Mouse (Mus musculus): ENCODE results near the gene Map1s.

DNA sequence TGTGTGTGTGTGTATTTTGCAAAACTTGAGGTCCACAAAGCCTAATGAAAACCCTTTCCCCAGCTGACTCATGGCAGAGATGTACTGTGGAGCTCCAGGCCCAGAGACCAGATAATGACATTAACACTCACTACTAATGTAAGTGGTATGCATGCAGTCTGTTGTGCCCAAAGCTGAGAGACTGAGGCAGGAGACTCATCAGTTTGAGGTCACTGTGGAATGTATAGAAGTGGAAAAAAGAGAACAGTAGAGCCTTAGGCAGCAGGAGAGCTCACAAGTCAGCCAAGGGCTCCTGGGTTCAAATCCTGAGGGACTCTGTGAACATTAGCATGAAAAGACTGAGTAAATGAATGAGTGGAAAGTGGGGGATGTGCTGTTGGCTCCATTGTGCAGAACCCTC, 2.1 kb upstream of the Map1s start:
- no peak for TF ChIP-seq CTCF (IDR thresholded peaks at IDR 0.05; ENCODE audit: insufficient read depth, low read length)
- TF ChIP-seq POLR2A (IDR thresholded peaks at IDR 0.05; ENCODE audit: borderline replicate concordance, extremely low read depth, low read depth, low read length) = no peak

All from lung, adult 2 months (tissue).